Mouse (Mus musculus) hindbrain, embryonic 10.5 days (tissue): ENCODE measurements around the gene Synrg. TPM values are rescaled to one million over a fixed set of nuclear protein-coding genes. Genes with fewer than 3 reads are reported as not detected.
A peak's percentile ranks its signal among the peaks of the same experiment; 100 is the strongest.

Experiments
- DNase-seq: peaks from one replicate; pipeline ENCODE4 v3.0.0-alpha.2; 2017; ENCODE audit warnings: low spot score
- H3K27ac ChIP-seq: fragments of 300-500 bp; sonication (generic); 2 replicates; pipeline ENCODE4 v1.5.1; 2016; ENCODE audit warnings: mild to moderate bottlenecking, moderate library complexity
- H3K27me3 ChIP-seq: fragments of 300-500 bp; sonication (generic); 2 replicates; pipeline ENCODE4 v1.6.1; 2016; ENCODE audit warnings: mild to moderate bottlenecking; ENCODE audit not compliant: poor library complexity, insufficient read depth, severe bottlenecking
- H3K36me3 ChIP-seq: fragments of 300-500 bp; sonication (generic); 2 replicates; pipeline ENCODE4 v1.6.1; 2016; ENCODE audit warnings: mild to moderate bottlenecking, moderate library complexity
- H3K4me1 ChIP-seq: fragments of 300-500 bp; sonication (generic); replicated peaks from 2 replicates; pipeline ENCODE4 v1.6.1; 2016; ENCODE audit warnings: mild to moderate bottlenecking
- H3K4me3 ChIP-seq: fragments of 300-500 bp; sonication (generic); 2 replicates; pipeline ENCODE4 v1.5.1; 2016; ENCODE audit warnings: mild to moderate bottlenecking, moderate library complexity
- H3K9me3 ChIP-seq: fragments of 300-500 bp; sonication (generic); 2 replicates; pipeline ENCODE4 v1.6.1; 2016; ENCODE audit warnings: mild to moderate bottlenecking, moderate library complexity
- WGBS: fragments of 180-500 bp; shearing (Covaris S2); methylation state at CpG from one replicate; pipeline ENCODE4 v1.1.7; 2016; 5-methylcytosine and 5-hydroxymethylcytosine counted together
- polyA plus RNA-seq: library from polyadenylated mRNA; unstranded; fragments of >200 nt; fragmentation: Nextera tagmentation; extraction: Ambion mirVana; gene quantifications from 2 replicates; pipeline ENCODE4 v1.2.1, GENCODE M21; 2016

The Synrg gene
- polyA plus RNA-seq, 1 experiment from 2014 or later, result 15.9 TPM

DNA sequence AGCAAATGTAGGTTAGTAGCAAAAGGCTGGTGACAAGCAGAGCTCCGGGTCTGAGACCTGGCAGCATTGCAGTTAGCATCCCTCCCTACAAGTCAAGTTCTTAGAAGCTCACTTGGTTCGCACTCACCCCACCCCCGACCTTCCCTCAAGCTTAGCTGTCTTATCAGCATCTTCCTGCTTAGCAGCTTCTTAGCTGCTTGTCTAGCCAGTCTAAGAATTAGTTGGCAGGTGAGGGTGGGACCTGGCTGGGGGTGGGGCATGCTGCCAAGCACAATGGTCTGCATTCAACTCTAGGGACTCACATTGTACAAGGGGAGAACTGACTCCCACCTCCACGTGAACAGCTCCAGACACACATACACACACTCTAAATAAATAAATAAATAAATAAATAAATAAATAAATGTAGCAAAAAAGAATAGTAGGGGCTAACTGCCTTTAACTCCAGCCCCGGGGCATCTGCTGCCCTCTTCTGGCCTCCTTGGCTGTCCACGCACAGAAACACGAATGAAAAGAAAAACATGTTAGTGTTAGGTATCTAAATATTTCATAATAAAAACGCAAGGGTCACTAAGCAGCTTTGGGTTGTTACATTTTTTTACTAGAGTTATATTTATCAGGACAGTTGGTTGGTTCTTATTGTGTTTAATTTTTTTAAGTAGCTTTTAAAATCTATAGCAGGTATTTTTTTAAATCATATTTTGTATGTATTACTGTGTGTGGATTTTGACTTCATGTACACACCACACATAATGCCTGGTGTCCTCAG, 3.4 kb downstream of the Synrg start:
- DNase-seq, result no peak
- no peaks in the 10 kb centered on the region for H3K9me3 ChIP-seq
- WGBS, result 55% methylated on average over 8 of the region's 8 CpGs

DNA sequence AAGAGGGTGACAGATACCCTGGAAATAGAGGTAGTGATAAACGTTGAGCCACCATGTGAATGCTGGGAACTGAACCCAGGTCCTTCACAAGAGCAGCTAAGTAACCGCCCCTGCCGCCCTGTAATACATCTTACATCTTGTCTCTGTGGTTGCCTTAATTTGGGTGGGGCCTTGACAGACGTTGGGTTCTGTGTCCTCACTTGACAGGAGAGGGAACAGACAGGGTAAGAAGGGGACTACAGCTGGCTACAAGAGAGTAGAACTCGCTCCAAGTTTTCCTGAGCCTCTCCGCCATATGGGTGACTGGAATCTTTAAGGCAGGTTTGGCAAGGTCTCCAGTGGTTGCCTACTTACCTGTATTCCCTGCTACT, 4.0 kb downstream of the Synrg start:
- Histone ChIP-seq H3K36me3 (peaks cover 31% of the 10 kb centered on the region), H3K27me3 (no peaks in the 10 kb centered on the region), H3K4me3 (no peak overlapping the region), H3K9me3 (no peaks in the 10 kb centered on the region), H3K27ac (no peak overlapping the region), H3K4me1 (peaks cover 25% of the 10 kb centered on the region)
- DNase-seq, result no peak
- 81% methylated on average over 6 of the region's 6 CpGs for WGBS

More for the DNA sequence above, 3.4 kb downstream of the Synrg start:
- H3K4me3 ChIP-seq, result no peak overlapping the region
- H3K4me1 ChIP-seq, result peaks cover 25% of the 10 kb centered on the region
- no peaks in the 10 kb centered on the region for H3K27me3 ChIP-seq
- H3K27ac ChIP-seq, result no peak overlapping the region
- H3K36me3 ChIP-seq, result peaks cover 31% of the 10 kb centered on the region

DNA sequence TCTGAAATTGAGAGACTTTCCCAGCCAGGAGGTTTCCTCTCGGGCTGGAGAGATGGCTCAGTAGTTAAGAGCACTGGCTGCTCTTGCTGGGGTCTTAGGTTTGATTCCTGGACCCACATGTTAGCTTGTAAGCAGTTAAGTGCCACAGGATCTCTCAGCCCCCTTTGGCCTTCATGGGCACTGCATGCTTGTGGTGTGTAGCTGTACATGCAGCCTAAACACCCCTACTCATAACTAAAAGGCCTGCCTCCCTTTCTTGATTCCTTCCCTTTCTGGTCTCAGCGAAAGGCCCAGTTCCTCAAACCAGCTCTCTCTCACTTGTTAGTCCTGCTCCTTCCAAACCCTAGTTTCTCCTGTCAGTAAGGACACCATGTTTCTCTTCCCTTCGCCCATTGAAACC, 4.8 kb downstream of the Synrg start:
- Histone ChIP-seq H3K9me3 (no peaks in the 10 kb centered on the region), H3K36me3 (peaks cover 36% of the 10 kb centered on the region), H3K4me1 (peaks cover 28% of the 10 kb centered on the region), H3K27ac (no peak overlapping the region), H3K27me3 (no peaks in the 10 kb centered on the region), H3K4me3 (no peak overlapping the region)
- 89% methylated on average over 3 of the region's 3 CpGs for WGBS
- DNase-seq, result no peak

DNA sequence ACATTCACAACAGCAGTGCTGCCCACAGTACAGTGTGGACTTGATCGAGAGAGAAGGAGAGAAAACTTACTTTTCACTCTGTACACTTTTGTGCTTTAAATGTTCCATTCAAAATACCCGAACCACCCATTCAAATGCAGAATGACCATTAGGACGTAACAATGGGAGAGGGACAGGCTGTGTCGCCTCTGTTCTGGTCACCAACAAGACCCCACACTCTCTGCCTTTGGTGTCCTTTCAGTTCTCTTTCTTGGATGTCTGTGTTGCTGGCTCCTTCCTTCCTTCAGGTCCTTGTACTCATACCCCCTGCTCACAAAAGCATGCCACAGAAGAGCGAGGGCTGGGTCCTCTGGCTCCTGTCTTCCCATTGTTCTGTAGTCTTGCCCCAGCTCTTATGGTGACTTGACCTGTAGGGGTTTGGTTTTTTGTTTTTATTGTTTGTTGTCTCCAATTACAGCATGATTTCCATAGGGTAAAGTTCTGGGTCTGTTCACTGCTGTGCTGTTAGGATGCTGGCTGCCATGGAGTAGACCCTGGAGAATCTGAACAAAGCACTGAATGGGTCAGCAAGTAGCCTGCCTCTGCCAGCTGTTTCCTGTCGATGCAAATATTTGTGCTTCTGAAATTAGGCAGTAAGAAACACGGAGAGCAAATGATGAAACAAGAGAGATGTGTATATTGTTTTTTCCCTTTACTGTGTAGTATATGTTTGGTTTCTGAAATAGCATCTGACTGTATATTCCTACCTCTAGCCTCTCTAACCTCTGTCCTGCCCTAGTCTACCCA, 10.5 kb downstream of the Synrg start:
- DNase-seq, result peak; percentile 21
- WGBS, result 54% methylated on average over 7 of the region's 7 CpGs
- no peak overlapping the region for H3K4me3 ChIP-seq
- H3K36me3 ChIP-seq, result peaks cover 80% of the 10 kb centered on the region
- H3K4me1 ChIP-seq, result peaks cover 19% of the 10 kb centered on the region
- H3K27me3 ChIP-seq, result no peaks in the 10 kb centered on the region
- H3K27ac ChIP-seq, result peak overlapping the region; percentile 66; the same call in 1 of the 2 replicates
- no peaks in the 10 kb centered on the region for H3K9me3 ChIP-seq

DNA sequence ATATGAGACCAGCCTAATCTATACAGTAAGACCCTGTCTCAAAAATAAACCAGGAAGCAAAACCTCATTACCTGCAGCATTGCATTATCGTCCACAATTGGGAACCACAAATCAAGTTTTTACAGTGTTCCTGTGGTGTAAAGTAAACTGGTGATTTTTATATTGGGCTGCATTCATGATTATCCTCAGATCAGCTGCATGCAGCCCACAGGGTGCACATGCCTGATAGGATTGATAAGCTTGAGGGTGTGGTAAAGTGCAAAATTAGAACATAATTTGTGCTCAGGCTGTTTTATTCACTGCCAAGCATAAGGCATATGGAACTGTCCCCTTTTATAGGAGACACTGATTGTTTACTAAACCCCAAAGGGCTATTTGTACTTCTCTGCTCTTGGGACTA, 11.3 kb downstream of the Synrg start:
- 94% methylated on average over 1 of the region's 1 CpGs for WGBS
- Histone ChIP-seq H3K9me3 (no peaks in the 10 kb centered on the region), H3K36me3 (peaks cover 87% of the 10 kb centered on the region), H3K4me3 (no peak overlapping the region), H3K27me3 (no peaks in the 10 kb centered on the region), H3K4me1 (peaks cover 19% of the 10 kb centered on the region), H3K27ac (peak overlapping the region; percentile 8; the same call in 1 of the 2 replicates)
- DNase-seq, result no peak

DNA sequence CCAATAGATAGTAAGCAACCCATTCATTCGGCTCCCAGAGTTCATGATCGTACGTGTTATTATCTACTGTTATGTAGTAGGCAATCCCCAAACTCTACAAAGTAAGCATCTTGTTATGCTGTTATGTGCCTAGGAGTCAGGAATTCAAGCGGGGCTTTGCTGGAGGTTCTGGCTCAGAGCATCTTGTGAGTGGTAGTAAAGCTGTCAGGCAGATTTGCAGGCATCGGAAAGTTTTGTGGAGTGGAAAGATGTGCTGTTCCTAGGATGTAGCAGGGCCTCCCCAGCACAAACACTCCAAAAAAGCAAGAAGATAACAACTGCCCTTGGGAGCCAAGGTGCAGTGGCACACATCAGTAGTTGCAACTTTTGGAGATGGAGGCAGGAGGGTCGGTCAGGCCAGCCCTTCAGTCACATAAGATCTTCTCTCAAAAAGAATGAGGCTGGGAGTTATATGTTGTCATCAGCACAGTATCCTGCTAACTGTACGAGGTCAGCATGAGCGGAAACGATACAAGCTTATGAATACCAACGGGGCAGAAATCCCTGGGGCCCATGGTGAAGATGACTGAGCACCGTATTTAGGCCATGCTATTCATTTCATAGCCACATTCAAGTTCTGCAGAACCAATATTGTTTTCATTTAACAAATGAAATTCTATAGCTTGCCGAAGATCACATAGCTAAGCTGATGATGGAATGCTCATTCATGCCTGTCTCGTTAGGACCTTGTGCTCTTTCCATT, 12.2 kb downstream of the Synrg start:
- peaks cover 89% of the 10 kb centered on the region for H3K36me3 ChIP-seq
- H3K9me3 ChIP-seq, result no peaks in the 10 kb centered on the region
- H3K27me3 ChIP-seq, result no peaks in the 10 kb centered on the region
- peaks cover 19% of the 10 kb centered on the region for H3K4me1 ChIP-seq
- no peak overlapping the region for H3K27ac ChIP-seq
- WGBS, result 94% methylated on average over 13 of the region's 13 CpGs
- DNase-seq, result no peak
- no peak overlapping the region for H3K4me3 ChIP-seq

DNA sequence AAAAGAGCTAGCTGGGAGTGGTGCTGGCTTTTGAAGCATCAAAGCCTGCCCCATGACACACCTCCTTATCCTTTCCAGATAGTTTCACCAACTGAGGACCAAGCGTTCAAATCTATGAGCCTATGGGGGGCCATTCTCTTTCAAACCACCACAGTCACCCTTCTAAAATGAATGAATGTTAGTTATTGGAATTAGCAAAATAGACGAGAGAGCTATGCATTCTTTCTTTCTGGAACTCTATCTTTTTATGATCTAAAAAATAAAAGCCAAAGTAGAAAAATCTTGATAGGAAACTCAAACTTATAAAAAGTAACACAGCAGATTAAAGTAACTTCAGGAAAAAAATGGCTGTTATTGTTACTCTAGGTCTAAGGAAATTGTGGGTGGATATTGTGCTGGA, 13.6 kb downstream of the Synrg start:
- WGBS, result 92% methylated on average over 2 of the region's 2 CpGs
- Histone ChIP-seq H3K27ac (no peak overlapping the region), H3K4me1 (peaks cover 19% of the 10 kb centered on the region), H3K9me3 (no peaks in the 10 kb centered on the region), H3K4me3 (no peak overlapping the region), H3K27me3 (no peaks in the 10 kb centered on the region), H3K36me3 (peaks cover 88% of the 10 kb centered on the region)
- DNase-seq, result no peak

DNA sequence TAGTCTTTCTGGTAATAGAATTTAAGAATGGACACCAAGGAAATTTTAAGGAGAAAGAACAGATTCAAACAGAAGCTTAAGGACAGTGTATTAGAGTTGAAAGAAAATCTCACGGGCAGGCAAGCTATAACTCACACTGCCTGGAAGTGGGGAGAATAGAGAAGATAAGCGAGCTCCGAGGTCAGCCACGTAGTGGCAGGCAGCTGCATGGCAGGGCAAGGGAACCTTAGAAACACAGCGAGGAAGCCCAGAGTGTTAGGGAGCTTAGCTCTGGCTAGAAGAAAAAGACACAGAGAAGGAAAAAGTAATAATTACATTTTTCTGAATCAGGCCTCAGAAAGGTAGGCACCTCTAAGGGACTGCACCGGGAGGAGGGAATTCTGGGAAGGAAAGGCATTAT, 15.8 kb downstream of the Synrg start:
- Histone ChIP-seq H3K27me3 (no peaks in the 10 kb centered on the region), H3K27ac (no peak overlapping the region), H3K4me1 (peaks cover 7% of the 10 kb centered on the region), H3K9me3 (no peaks in the 10 kb centered on the region), H3K36me3 (peaks cover 87% of the 10 kb centered on the region), H3K4me3 (no peak overlapping the region)
- 93% methylated on average over 6 of the region's 6 CpGs for WGBS
- DNase-seq, result no peak

DNA sequence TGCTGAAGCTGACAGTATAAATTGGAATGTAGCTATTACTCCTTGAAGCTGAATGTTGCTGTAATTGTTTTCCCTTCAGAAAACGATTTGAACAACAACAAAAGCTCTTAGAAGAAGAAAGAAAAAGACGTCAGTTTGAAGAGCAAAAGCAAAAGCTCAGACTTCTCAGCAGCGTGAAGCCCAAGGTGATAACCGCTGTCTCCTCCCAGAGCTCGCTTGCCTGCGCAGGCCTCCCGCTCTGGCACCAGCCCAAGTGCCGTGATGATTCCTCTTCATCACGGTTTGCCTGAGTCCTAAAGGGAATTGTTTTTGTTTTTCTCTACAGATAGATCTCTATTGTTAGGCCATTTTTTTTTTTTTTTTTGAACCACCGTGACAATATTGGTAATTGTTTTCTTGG, 17.1 kb downstream of the Synrg start:
- no peaks in the 10 kb centered on the region for H3K9me3 ChIP-seq
- no peaks in the 10 kb centered on the region for H3K27me3 ChIP-seq
- H3K4me1 ChIP-seq, result no peaks in the 10 kb centered on the region
- H3K27ac ChIP-seq, result no peak overlapping the region
- whole genome bisulfite sequencing, result 87% methylated on average over 10 of the region's 10 CpGs
- DNase-seq, result no peak
- peaks cover 93% of the 10 kb centered on the region for H3K36me3 ChIP-seq
- H3K4me3 ChIP-seq, result no peak overlapping the region

DNA sequence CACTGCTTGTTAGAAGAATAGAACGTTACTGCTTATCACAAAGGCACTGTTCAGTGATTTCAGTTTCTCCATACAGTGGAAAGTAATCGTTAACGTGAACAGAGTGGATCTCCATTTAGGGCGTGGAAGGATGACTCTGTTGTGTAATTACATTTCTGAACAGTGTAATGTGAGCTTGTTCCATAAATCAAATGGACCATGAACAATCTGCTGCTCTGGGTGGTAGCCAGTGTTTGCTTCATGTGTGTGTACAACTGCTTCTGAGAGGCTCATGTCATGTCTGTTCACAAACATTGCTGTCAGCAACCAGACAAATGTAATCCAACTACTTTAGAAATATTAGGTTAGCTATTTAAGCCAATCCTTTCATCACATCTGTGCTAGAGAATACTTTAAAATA, 27.5 kb downstream of the Synrg start:
- no peaks in the 10 kb centered on the region for H3K27me3 ChIP-seq
- DNase-seq, result no peak

DNA sequence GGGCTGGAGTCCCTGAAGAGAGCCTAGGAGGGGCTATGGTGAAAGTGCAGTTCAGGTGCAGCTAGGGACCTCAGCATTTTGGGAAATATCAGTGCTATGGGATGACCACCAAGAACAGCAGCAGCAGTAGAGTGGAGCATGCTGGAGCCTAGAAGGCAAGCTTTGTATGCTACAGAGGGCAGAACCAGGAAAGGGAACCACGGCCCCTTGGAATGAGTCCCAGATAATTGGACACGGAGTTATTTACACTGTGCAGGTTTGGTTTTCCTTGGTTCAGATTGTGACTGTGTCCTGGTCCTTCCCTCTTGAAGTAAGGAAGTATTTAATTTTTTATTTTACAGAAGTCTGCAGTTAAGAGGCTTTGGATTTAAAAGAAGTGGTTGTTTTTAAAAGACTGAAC, 29.2 kb downstream of the Synrg start:
- H3K36me3 ChIP-seq, result peaks cover 98% of the 10 kb centered on the region
- no peaks in the 10 kb centered on the region for H3K27me3 ChIP-seq
- no peak for DNase-seq
- no peak overlapping the region for H3K4me3 ChIP-seq
- H3K27ac ChIP-seq, result no peak overlapping the region
- no peaks in the 10 kb centered on the region for H3K4me1 ChIP-seq
- 93% methylated on average over 2 of the region's 2 CpGs for WGBS
- H3K9me3 ChIP-seq, result no peaks in the 10 kb centered on the region

More for the DNA sequence above, 27.5 kb downstream of the Synrg start:
- peaks cover 98% of the 10 kb centered on the region for H3K36me3 ChIP-seq
- no peak overlapping the region for H3K4me3 ChIP-seq
- no peaks in the 10 kb centered on the region for H3K4me1 ChIP-seq
- no peaks in the 10 kb centered on the region for H3K9me3 ChIP-seq
- WGBS, result 91% methylated on average over 4 of the region's 4 CpGs
- H3K27ac ChIP-seq, result no peak overlapping the region

DNA sequence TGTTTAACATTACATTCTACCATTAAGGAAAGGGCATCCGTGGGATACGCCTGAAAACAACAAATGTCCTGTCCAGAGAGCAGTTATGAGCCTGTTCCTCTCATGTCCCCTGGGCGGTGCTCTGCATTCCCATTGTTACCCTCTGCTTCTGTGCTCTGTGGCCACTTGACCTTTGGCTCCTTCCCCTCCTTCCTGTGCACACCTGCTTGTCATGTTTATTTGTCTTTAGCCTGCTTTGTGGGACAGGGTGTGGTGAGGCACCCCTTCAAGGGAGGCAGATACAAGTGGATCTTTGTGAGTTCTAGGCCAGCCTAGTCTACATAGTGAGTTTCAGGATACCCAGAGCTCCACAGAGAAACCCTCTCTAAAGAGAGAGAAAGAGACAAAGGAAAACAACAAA, 30.3 kb downstream of the Synrg start:
- WGBS, result 80% methylated on average over 3 of the region's 3 CpGs
- H3K4me1 ChIP-seq, result no peaks in the 10 kb centered on the region
- no peaks in the 10 kb centered on the region for H3K27me3 ChIP-seq
- no peaks in the 10 kb centered on the region for H3K9me3 ChIP-seq
- no peak overlapping the region for H3K27ac ChIP-seq
- no peak overlapping the region for H3K4me3 ChIP-seq
- peaks cover 100% of the 10 kb centered on the region for H3K36me3 ChIP-seq
- DNase-seq, result no peak

DNA sequence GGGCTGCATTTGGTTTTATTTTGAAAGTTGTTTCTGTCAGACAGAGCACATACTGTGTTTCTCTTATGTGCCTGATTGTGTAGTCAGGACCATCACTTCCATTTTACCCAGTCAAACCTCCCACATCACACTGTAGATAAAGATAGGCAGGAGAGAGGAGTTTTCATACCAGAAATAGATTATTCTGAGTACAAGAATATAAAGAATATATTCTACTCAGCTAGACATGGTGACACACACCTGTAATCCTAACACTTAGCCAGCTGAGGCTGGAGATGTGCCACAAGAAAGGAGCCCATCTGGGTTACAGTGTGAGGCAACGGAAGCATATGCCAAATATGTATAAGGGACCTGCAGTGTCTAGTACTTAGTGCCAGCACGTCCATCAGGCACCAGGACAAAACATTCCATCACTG, 31.3 kb downstream of the Synrg start:
- Histone ChIP-seq H3K4me3 (no peak overlapping the region), H3K27me3 (no peaks in the 10 kb centered on the region), H3K9me3 (no peaks in the 10 kb centered on the region), H3K4me1 (no peaks in the 10 kb centered on the region), H3K36me3 (peaks cover 100% of the 10 kb centered on the region), H3K27ac (no peak overlapping the region)
- DNase-seq, result no peak
- 89% methylated on average over 2 of the region's 2 CpGs for WGBS
